Mouse (Mus musculus) erythroblast, embryonic 14.5 days (primary cell): ENCODE results near the gene Orm2. TPM values are rescaled to one million over a fixed set of nuclear protein-coding genes. Genes with fewer than 3 reads are reported as not detected.

ENCODE experiments used
- H3K27me3 ChIP-seq: 2 replicates; pipeline ENCODE4 v1.6.1; 2012; ENCODE audit warnings: inconsistent platforms; ENCODE audit not compliant: control insufficient read depth
- H3K36me3 ChIP-seq: 2 replicates; pipeline ENCODE4 v1.6.1; 2012; ENCODE audit warnings: mild to moderate bottlenecking, inconsistent platforms; ENCODE audit not compliant: control insufficient read depth
- H3K4me1 ChIP-seq: 2 replicates; pipeline ENCODE4 v1.6.1; 2012; ENCODE audit warnings: inconsistent platforms; ENCODE audit not compliant: control insufficient read depth
- H3K4me3 ChIP-seq: replicated peaks from 2 replicates; pipeline ENCODE3; 2012; ENCODE audit warnings: moderate library complexity, mild to moderate bottlenecking, inconsistent platforms
- H3K9me3 ChIP-seq: 2 replicates; pipeline ENCODE4 v1.6.1; 2012; ENCODE audit warnings: low read length, inconsistent platforms, mixed read lengths; ENCODE audit not compliant: control insufficient read depth
- GATA1 ChIP-seq: IDR thresholded peaks from 2 replicates; pipeline ENCODE4 v1.6.1; 2012; ENCODE audit warnings: low read length, inconsistent platforms, mixed read lengths
- TAL1 ChIP-seq: IDR thresholded peaks from 3 replicates; pipeline ENCODE4 v1.6.1; 2012; ENCODE audit warnings: low read length, inconsistent platforms, mixed read lengths
- polyA plus RNA-seq: library from polyadenylated mRNA; stranded (reverse); fragments of >175 nt; gene quantifications from 2 replicates; pipeline ENCODE4 v1.2.3, GENCODE M21; 2012

Orm2 gene
- polyA plus RNA-seq, 1 experiment, result not detected

DNA sequence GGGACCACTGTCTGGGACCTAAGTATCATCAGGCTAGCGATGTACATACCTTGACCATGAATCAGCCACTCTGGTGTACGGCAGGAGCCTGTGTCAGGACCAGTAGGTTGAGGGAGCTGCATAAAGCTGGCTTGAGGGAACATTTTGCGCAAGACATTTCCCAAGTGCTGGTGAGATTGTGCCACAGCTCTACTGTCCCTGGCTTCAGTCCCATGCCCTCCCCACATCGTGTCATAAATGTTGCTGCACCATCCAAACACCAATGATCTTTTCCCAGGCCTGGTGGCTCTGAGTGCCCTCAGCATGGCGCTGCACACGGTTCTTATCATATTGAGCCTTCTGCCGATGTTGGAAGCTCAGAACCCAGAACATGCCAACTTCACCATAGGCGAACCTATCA is 18.0 kb upstream of the Orm2 start, which contains the start of gene Orm1:
Gene Orm1 (plus strand): TSS at position 266 of the 400 bp plus-strand sequence.
- H3K4me3 ChIP-seq, result no peak within 1 kb of the TSS
- H3K4me1 ChIP-seq, result no peaks in the 10 kb centered on the region
- no peaks in the 10 kb centered on the region for H3K36me3 ChIP-seq
- TF ChIP-seq TAL1 (no peak), GATA1 (no peak)
- no peaks in the 10 kb centered on the region for H3K27me3 ChIP-seq
- no peaks in the 10 kb centered on the region for H3K9me3 ChIP-seq

GRCm38 (mm10) chr4:63345261-63345660 is 17.0 kb upstream of the Orm2 start:
- Histone ChIP-seq H3K36me3 (no peaks in the 10 kb centered on the region), H3K27me3 (no peaks in the 10 kb centered on the region), H3K4me3 (no peak overlapping the region), H3K4me1 (no peaks in the 10 kb centered on the region), H3K9me3 (no peaks in the 10 kb centered on the region)
- TF ChIP-seq GATA1, result no peak
- no peak for TF ChIP-seq TAL1

GRCm38 (mm10) chr4:63346659-63347058 is 15.6 kb upstream of the Orm2 start:
- Histone ChIP-seq H3K9me3 (no peaks in the 10 kb centered on the region), H3K36me3 (no peaks in the 10 kb centered on the region), H3K4me3 (no peak overlapping the region), H3K4me1 (no peaks in the 10 kb centered on the region), H3K27me3 (no peaks in the 10 kb centered on the region)
- TF ChIP-seq TAL1, result no peak
- TF ChIP-seq GATA1, result no peak

GRCm38 (mm10) chr4:63348524-63348923 is 13.7 kb upstream of the Orm2 start:
- no peak for TF ChIP-seq GATA1
- TF ChIP-seq TAL1, result no peak
- Histone ChIP-seq H3K9me3 (no peaks in the 10 kb centered on the region), H3K36me3 (no peaks in the 10 kb centered on the region), H3K4me3 (no peak overlapping the region), H3K4me1 (no peaks in the 10 kb centered on the region), H3K27me3 (no peaks in the 10 kb centered on the region)

GRCm38 (mm10) chr4:63355877-63356665 is 6.2 kb upstream of the Orm2 start, which contains the start of gene Orm3:
TSS of gene Orm3 (plus strand) at chr4:63356162.
- Histone ChIP-seq H3K4me3 (no peak within 1 kb of the TSS), H3K4me1 (no peaks in the 10 kb centered on the region), H3K27me3 (no peaks in the 10 kb centered on the region), H3K36me3 (no peaks in the 10 kb centered on the region), H3K9me3 (no peaks in the 10 kb centered on the region)
- TF ChIP-seq TAL1 (no peak), GATA1 (no peak)

- Histone ChIP-seq H3K9me3 (no peaks in the 10 kb centered on the region), H3K4me1 (no peaks in the 10 kb centered on the region), H3K4me3 (no peak overlapping the region), H3K36me3 (no peaks in the 10 kb centered on the region), H3K27me3 (no peaks in the 10 kb centered on the region)
- no peak for TF ChIP-seq GATA1
- no peak for TF ChIP-seq TAL1
These were observed 5.2 kb upstream of the Orm2 start for GRCm38 (mm10) chr4:63356981-63357570.

GRCm38 (mm10) chr4:63359861-63360260 is 2.4 kb upstream of the Orm2 start:
- Histone ChIP-seq H3K4me1 (no peaks in the 10 kb centered on the region), H3K36me3 (no peaks in the 10 kb centered on the region), H3K9me3 (no peaks in the 10 kb centered on the region), H3K4me3 (no peak overlapping the region), H3K27me3 (no peaks in the 10 kb centered on the region)
- TF ChIP-seq GATA1 (no peak), TAL1 (no peak)

DNA sequence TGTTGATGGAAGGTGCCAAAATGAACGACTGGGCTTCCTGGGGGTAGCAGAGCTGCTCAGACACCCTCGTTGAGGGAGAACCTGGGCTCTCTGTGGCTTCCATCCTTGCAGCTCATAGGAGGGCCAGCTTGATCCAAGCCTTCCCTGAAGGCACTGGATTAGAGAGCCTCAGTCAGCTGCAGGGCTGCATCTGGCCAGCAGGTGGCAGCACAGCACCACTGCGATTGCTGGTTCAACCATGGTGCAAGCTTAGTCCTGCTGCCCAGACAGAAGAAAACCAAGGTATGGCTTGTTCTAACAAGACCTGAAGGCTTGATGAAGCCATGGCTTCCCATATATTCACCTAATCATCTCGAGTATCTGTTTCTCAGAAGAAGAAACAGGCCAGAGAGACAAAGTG is 6.3 kb downstream of the Orm2 start:
- Histone ChIP-seq H3K4me1 (peaks cover 29% of the 10 kb centered on the region), H3K27me3 (no peaks in the 10 kb centered on the region), H3K9me3 (no peaks in the 10 kb centered on the region), H3K36me3 (peaks cover 63% of the 10 kb centered on the region), H3K4me3 (no peak overlapping the region)
- TF ChIP-seq GATA1 (no peak), TAL1 (no peak)

GRCm38 (mm10) chr4:63370897-63371296 is 8.6 kb downstream of the Orm2 start:
- peaks cover 52% of the 10 kb centered on the region for H3K4me1 ChIP-seq
- H3K27me3 ChIP-seq, result no peaks in the 10 kb centered on the region
- H3K9me3 ChIP-seq, result no peaks in the 10 kb centered on the region
- TF ChIP-seq TAL1, result no peak
- no peak for TF ChIP-seq GATA1
- no peak overlapping the region for H3K4me3 ChIP-seq
- H3K36me3 ChIP-seq, result peaks cover 79% of the 10 kb centered on the region
